Mouse (Mus musculus): ENCODE data around the gene Crybb1.

Crybb1 gene

DNA sequence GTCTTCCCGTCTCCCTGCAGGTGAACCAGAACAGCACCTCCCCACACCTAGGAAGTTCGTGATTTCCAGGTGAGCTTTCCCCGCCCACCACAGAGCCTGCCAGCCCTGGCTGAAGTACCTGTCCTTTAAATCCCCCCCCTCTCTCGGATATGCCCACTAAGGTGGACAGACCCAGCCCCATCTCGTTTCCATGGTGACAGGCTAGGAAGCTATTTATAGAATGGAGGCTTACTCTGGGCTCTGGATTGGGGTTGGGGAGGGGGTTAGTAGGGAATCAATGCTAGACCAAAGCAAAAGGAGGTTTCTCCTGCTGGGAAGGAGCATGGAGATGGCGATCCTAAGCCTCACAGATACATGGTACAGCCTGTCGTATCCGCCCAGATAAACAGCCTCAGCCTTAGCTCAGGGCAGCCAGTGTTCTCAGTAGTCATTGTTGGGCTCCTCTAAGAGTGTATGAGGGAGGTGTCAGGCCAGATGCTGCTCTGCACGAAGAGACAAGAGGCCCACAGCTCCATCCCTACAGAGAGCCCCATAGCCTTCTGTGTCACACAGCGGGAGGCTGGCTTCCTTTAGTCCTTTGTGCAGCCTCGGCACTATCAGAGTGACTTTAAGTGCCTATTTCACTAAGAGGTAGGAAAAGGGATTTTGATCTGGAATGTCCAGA, 57.7 kb downstream of the Crybb1 start:
- DNase-seq, result no peak

DNA sequence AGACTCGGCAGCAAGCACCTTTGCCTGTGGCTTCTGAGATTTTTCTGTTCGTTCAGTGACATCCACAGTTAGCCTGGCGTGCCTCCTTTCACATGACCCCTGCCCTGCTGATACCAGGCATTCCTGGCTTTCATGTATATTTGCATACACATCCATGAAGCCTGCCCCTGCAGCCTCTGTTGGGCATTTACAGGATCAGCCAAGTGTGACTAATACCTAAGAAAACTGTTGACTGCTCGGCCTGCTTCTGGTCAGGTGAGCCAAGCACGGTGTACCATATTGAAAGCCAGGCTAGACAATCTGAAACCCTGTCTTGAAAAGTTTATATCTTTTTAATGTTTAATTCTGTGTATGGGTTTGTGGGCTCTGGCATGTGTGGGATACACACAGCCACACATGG, 60.9 kb downstream of the Crybb1 start:
- no peak for DNase-seq

DNA sequence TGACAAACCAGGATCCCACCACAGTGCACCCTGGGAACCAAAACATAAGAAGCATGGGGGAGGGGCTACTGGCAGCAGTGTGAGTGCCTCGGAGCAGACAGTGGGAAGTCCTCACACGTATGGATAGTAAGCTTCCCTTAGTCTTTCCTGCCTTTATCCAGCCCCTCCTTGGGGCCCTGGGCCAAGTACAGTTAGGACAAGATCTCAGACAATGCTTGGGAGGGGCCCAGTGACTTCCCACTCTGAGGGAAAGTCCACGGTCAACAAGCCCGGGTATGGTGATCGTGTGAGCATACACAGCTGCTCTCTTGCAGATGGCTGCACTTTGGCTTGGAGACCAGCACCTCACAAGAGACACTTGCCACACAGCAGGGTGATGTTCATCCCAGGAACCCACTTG, 61.7 kb downstream of the Crybb1 start:
- DNase-seq, result no peak

Measured in cerebellum, adult 8-10 months (tissue).